ENCODE assay signal across 2 mouse cellular contexts in the genomic region with DNA sequence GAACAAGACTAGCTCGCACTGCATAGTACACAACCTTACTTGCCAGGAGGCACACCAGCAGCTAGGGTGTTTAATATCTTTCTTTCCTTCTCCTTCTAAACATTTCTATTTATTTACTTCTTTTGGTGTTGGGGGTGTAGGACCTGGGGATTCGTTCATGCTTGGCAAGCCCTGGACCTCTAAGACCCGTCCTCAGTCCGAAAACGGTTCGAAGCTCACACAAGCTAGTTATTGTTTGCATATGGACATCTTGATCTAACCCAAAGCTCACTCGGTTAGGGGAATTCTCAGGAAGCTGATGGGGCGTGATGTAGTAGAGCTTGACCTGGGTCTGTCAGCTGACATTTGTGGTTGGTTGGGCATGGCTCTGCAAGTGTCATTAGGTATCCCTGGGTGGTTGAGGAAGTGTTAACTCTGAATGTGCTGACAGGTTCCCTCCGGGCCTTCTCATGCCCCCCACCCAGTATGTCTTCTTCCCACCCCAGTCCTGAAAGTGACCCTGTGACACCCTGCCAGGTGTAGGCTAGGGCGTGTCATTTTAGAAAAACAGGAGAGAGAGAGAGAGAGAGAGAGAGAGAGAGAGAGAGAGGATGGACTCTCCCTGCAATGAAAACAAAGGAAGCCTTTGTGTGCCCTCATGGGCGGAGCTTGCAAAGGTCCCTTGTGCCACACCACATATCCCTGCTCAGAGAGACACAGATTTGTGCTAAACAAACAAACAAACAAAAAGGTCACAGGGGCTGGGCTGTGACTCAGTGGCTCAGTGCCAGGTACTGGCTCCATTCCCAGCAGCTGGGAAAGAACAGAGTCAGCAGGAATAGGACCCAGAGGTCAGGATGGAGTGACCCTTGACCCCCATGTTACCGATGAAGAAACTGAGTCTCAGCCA.
TF ChIP-seq lines count a peak whose summit lies in the region.

No protein-coding gene starts in this region.

TF ChIP-seq in CH12.LX, 34 proteins besides CTCF, POLR2A, EP300 and RAD21:
- TF ChIP-seq CHD1 (IDR thresholded peaks at IDR 0.05; ENCODE audit: low read depth, low read length) (peak; percentile 77; the same call in 1 of the 2 replicates), GABPA (IDR thresholded peaks at IDR 0.05; ENCODE audit: insufficient replicate concordance, low read depth, low read length) (no peak), UBTF (IDR thresholded peaks at IDR 0.05; ENCODE audit: low read depth, low read length) (no peak), JUN (IDR thresholded peaks at IDR 0.05; ENCODE audit: insufficient read depth, low read depth, low read length) (peak; percentile 47; the same call in 1 of the 2 replicates), ZC3H11A (IDR thresholded peaks at IDR 0.05; ENCODE audit: low read depth, low read length) (no peak), USF2 (conservative IDR thresholded peaks at IDR 0.05; ENCODE audit: low read depth, low read length) (peak; percentile 65), ELF1 (IDR thresholded peaks at IDR 0.05; ENCODE audit: low read depth, low read length) (no peak), IRF4 (IDR thresholded peaks at IDR 0.05; ENCODE audit: low read depth, low read length) (peak; percentile 69), CHD2 (IDR thresholded peaks at IDR 0.05; ENCODE audit: low read length) (peak; percentile 83), SMC3 (IDR thresholded peaks at IDR 0.05; ENCODE audit: low read depth, low read length) (no peak; the same call in 1 of the 2 replicates), HCFC1 (IDR thresholded peaks at IDR 0.05; ENCODE audit: low read depth, low read length) (peak; percentile 47; the same call in 1 of the 2 replicates), TCF12 (IDR thresholded peaks at IDR 0.05; ENCODE audit: low read depth, low read length) (peak; percentile 87), USF1 (IDR thresholded peaks at IDR 0.05; ENCODE audit: low read depth, low read length) (peak; percentile 80), KAT2A (IDR thresholded peaks at IDR 0.05; ENCODE audit: insufficient replicate concordance, low read length) (no peak), MYC (IDR thresholded peaks at IDR 0.05; ENCODE audit: low read depth, low read length) (peak; percentile 81), MEF2A (IDR thresholded peaks at IDR 0.05; ENCODE audit: borderline replicate concordance, low read depth, low read length) (peak; percentile 82; the same call in 1 of the 2 replicates), JUND (conservative IDR thresholded peaks at IDR 0.05; ENCODE audit: low read depth, low read length) (peak; percentile 11; the same call in 1 of the 2 replicates), MXI1 (IDR thresholded peaks at IDR 0.05; ENCODE audit: low read depth, low read length) (peak; percentile 90), E2F4 (IDR thresholded peaks at IDR 0.05; ENCODE audit: insufficient replicate concordance, low read depth, low read length) (no peak), TBP (conservative IDR thresholded peaks at IDR 0.05; ENCODE audit: low read depth, low read length) (no peak), ZNF384 (IDR thresholded peaks at IDR 0.05; ENCODE audit: low read depth, low read length) (peak; percentile 41; the same call in 1 of the 2 replicates), MAFK (IDR thresholded peaks at IDR 0.05; ENCODE audit: insufficient replicate concordance, low read length) (peak; percentile 79), ZMIZ1 (IDR thresholded peaks at IDR 0.05; ENCODE audit: low read depth, low read length) (peak; percentile 38; the same call in 1 of the 2 replicates), BHLHE40 (IDR thresholded peaks at IDR 0.05; ENCODE audit: low read depth, low read length) (peak; percentile 98), ZKSCAN1 (IDR thresholded peaks at IDR 0.05; ENCODE audit: borderline replicate concordance, low read depth, low read length) (no peak), ETS1 (conservative IDR thresholded peaks at IDR 0.05; ENCODE audit: low read depth, low read length) (peak; percentile 100), NELFE (IDR thresholded peaks at IDR 0.05; ENCODE audit: low read depth, low read length) (0 out of 2 replicates have a peak, but pooled peaks have one; percentile 23), MAZ (IDR thresholded peaks at IDR 0.05; ENCODE audit: low read depth, low read length) (peak; percentile 74), MAX (IDR thresholded peaks at IDR 0.05; ENCODE audit: low read length) (peak; percentile 83), RCOR1 (conservative IDR thresholded peaks at IDR 0.05; ENCODE audit: low read depth, low read length) (peak; percentile 64; the same call in 1 of the 2 replicates), NRF1 (IDR thresholded peaks at IDR 0.05; ENCODE audit: low read depth, low read length) (no peak), PAX5 (IDR thresholded peaks at IDR 0.05; ENCODE audit: low read length) (no peak), SIN3A (IDR thresholded peaks at IDR 0.05; ENCODE audit: low read length) (peak; percentile 98), POLR2AphosphoS2 (IDR thresholded peaks at IDR 0.05; ENCODE audit: low read depth, low read length) (no peak)

TF ChIP-seq in myocyte, 11 proteins besides CTCF, POLR2A, EP300 and RAD21:
- TF ChIP-seq SRF (IDR thresholded peaks at IDR 0.05; ENCODE audit: control insufficient read depth, insufficient read length, low read depth) (no peak), MYOG (IDR thresholded peaks at IDR 0.05; ENCODE audit: control insufficient read depth in 1 of 3, insufficient read depth in 1 of 3, insufficient read length in 2 of 3, low read depth in 2 of 3) (no peak), MYOD1 (IDR thresholded peaks at IDR 0.05; ENCODE audit: control insufficient read depth in 1 of 3, insufficient read length in 2 of 3, low read depth in 2 of 3) (no peak), REST (IDR thresholded peaks at IDR 0.05; ENCODE audit: insufficient read depth, insufficient read length) (no peak), TCF12 (IDR thresholded peaks at IDR 0.05; ENCODE audit: insufficient read depth, poor library complexity, severe bottlenecking) (no peak), TCF3 (IDR thresholded peaks at IDR 0.05; ENCODE audit: insufficient read length, low read depth) (no peak), MAX (IDR thresholded peaks at IDR 0.05; ENCODE audit: low read depth) (no peak), CEBPB (IDR thresholded peaks at IDR 0.05; ENCODE audit: insufficient read depth, poor library complexity, severe bottlenecking) (no peak), E2F4 (IDR thresholded peaks at IDR 0.05; ENCODE audit: insufficient read depth) (no peak), USF1 (IDR thresholded peaks at IDR 0.05; ENCODE audit: low read depth) (no peak), POLR2AphosphoS2 (IDR thresholded peaks at IDR 0.05; ENCODE audit: insufficient read length, low read depth) (no peak)
